Comparison of ENCODE assay signal across 26 mouse cellular contexts in genomic region chr17:44077843-44078160, GRCm38 (mm10). TPM values are rescaled to one million over a fixed set of nuclear protein-coding genes. Genes with fewer than 3 reads are reported as not detected.
DNase-seq lines count a peak whose midpoint lies in the region; ATAC-seq and TF ChIP-seq lines count a peak whose summit lies in the region.
"Had no signal": no experiment of that assay in that cellular context is flagged by ENCODE, and none has a peak within 500 bp of the region (broad histone marks: within the 10 kb centered on the region; RNA-seq: fewer than 3 reads in every experiment).

No protein-coding gene starts in this region.

- no peak for TF ChIP-seq CTCF in MEL (IDR thresholded peaks at IDR 0.05 in 2 of 3, conservative IDR thresholded peaks at IDR 0.05 in 1 of 3; ENCODE audit: control insufficient read depth in 1 of 3, insufficient read depth in 1 of 3, low read depth in 2 of 3, low read length in 3 of 3, poor library complexity in 1 of 3, severe bottlenecking in 1 of 3)
- no peak for TF ChIP-seq CTCF in intestine, postnatal 0 days (IDR thresholded peaks at IDR 0.05; ENCODE audit: low read depth)
- TF ChIP-seq CTCF in lung, postnatal 0 days (IDR thresholded peaks at IDR 0.05): no peak

- WGBS in intestine, embryonic 16.5 days: 71% methylated on average over 2 of the region's 2 CpGs
- WGBS in intestine, embryonic 15.5 days: 66% methylated on average over 2 of the region's 2 CpGs
- WGBS in intestine, postnatal 0 days: 53% methylated on average over 2 of the region's 2 CpGs
- 74% methylated on average over 2 of the region's 2 CpGs for WGBS in midbrain, embryonic 10.5 days
- WGBS in lung, postnatal 0 days: 57% methylated on average over 2 of the region's 2 CpGs

- peak; percentile 1 to 23; a peak in 2 of 4 replicates for TF ChIP-seq EP300 in MEL (IDR thresholded peaks at IDR 0.05; ENCODE audit: low read depth in 1 of 2, low read length in 2 of 2)
- TF ChIP-seq EP300 in lung, postnatal 0 days (IDR thresholded peaks at IDR 0.05): no peak

- peak; percentile 14 for DNase-seq in cerebellum, adult 9-11 months
- no peak for DNase-seq in cerebellum, postnatal 36 days
- DNase-seq in MEL (ENCODE audit: low read depth, low spot score): peak; percentile 53
- DNase-seq in midbrain, embryonic 10.5 days (ENCODE audit: low spot score): no peak
- DNase-seq in lung, postnatal 0 days (ENCODE audit: low spot score): no peak
- DNase-seq: adrenal gland, postnatal 14 days; B cell, adult 2 months; cerebellum, adult 2 months; cerebellum, postnatal 25 days; embryo, embryonic 11 days; gastrocnemius, postnatal 10 days; gastrocnemius, postnatal 36 days; heart, adult 2 months; kidney, adult 11 months had no signal

- H3K27me3 ChIP-seq in intestine, embryonic 16.5 days (replicated peaks; ENCODE audit: control insufficient read depth, insufficient read depth, low read length): no peaks in the 10 kb centered on the region
- no peaks in the 10 kb centered on the region for H3K27me3 ChIP-seq in intestine, embryonic 15.5 days (replicated peaks)
- H3K27me3 ChIP-seq in MEL (ENCODE audit: control insufficient read depth in 1 of 2, insufficient read depth in 2 of 2, low read length in 2 of 2): no peaks in the 10 kb centered on the region
- no peaks in the 10 kb centered on the region for H3K27me3 ChIP-seq in intestine, postnatal 0 days (replicated peaks; ENCODE audit: control insufficient read depth, insufficient read depth, low read length)
- 0 out of 2 replicates have a peak, but pooled peaks cover 12% of the 10 kb centered on the region for H3K27me3 ChIP-seq in midbrain, embryonic 10.5 days (ENCODE audit: low read depth, poor library complexity, severe bottlenecking)
- H3K27me3 ChIP-seq in lung, postnatal 0 days (replicated peaks; ENCODE audit: insufficient read depth, low read length): no peaks in the 10 kb centered on the region
- H3K27me3 ChIP-seq: embryonic facial prominence, embryonic 13.5 days; heart, embryonic 13.5 days; hindbrain, embryonic 12.5 days; hindbrain, embryonic 15.5 days had no signal

- no peak overlapping the region for H3K4me2 ChIP-seq in intestine, embryonic 16.5 days (ENCODE audit: low read depth, low read length)
- H3K4me2 ChIP-seq in intestine, embryonic 15.5 days (replicated peaks): no peak overlapping the region
- 0 out of 2 replicates have a peak overlapping the region, but pooled peaks have one; percentile 30 for H3K4me2 ChIP-seq in intestine, postnatal 0 days (replicated peaks; ENCODE audit: low read depth)
- H3K4me2 ChIP-seq in lung, postnatal 0 days (replicated peaks; ENCODE audit: low read depth, low read length): no peak overlapping the region

- peak overlapping the region; percentile 34; the same call in 1 of the 2 replicates for H3K27ac ChIP-seq in intestine, embryonic 16.5 days (ENCODE audit: low read length)
- no peak overlapping the region for H3K27ac ChIP-seq in intestine, embryonic 15.5 days
- peak overlapping the region; percentile 47 for H3K27ac ChIP-seq in MEL (ENCODE audit: control insufficient read depth, low read depth, low read length)
- H3K27ac ChIP-seq in intestine, postnatal 0 days (ENCODE audit: low read depth, low read length): 0 out of 2 replicates have a peak overlapping the region, but pooled peaks have one; percentile 21
- H3K27ac ChIP-seq in midbrain, embryonic 10.5 days (replicated peaks): no peak overlapping the region
- H3K27ac ChIP-seq in lung, postnatal 0 days (ENCODE audit: low read length): no peak overlapping the region
- H3K27ac ChIP-seq: embryonic facial prominence, embryonic 10.5 days; embryonic facial prominence, embryonic 13.5 days; forebrain, embryonic 10.5 days; heart, adult 2 months; heart, embryonic 10.5 days; heart, embryonic 13.5 days; hindbrain, embryonic 12.5 days had no signal

- TF ChIP-seq POLR2A in MEL (IDR thresholded peaks at IDR 0.05; ENCODE audit: control insufficient read depth in 1 of 2, insufficient read depth in 1 of 2, low read depth in 1 of 2, low read length in 2 of 2, poor library complexity in 1 of 2): no peak

- H3K4me1 ChIP-seq in intestine, embryonic 16.5 days (ENCODE audit: control insufficient read depth, insufficient read depth, low read length): peaks cover 10% of the 10 kb centered on the region; the same call in 1 of the 2 replicates
- 0 out of 2 replicates have a peak, but pooled peaks cover 2% of the 10 kb centered on the region for H3K4me1 ChIP-seq in intestine, embryonic 15.5 days (replicated peaks)
- peaks cover 13 to 20% of the 10 kb centered on the region in 2 experiments for H3K4me1 ChIP-seq in MEL (ENCODE audit: control insufficient read depth in 1 of 2, insufficient read depth in 2 of 2, low read length in 2 of 2)
- 0 out of 2 replicates have a peak, but pooled peaks cover 8% of the 10 kb centered on the region for H3K4me1 ChIP-seq in intestine, postnatal 0 days (replicated peaks; ENCODE audit: control insufficient read depth, insufficient read depth, low read length)
- H3K4me1 ChIP-seq in midbrain, embryonic 10.5 days: peaks cover 15% of the 10 kb centered on the region
- no peaks in the 10 kb centered on the region for H3K4me1 ChIP-seq in lung, postnatal 0 days (ENCODE audit: insufficient read depth, low read depth, low read length)
- H3K4me1 ChIP-seq: heart, embryonic 10.5 days had no signal

- H3K9ac ChIP-seq in intestine, embryonic 16.5 days (ENCODE audit: low read depth, low read length): no peak overlapping the region
- H3K9ac ChIP-seq in intestine, embryonic 15.5 days: no peak overlapping the region
- H3K9ac ChIP-seq in MEL (ENCODE audit: control insufficient read depth, low read depth, low read length, poor library complexity, severe bottlenecking): peak overlapping the region; percentile 6; the same call in 1 of the 2 replicates
- H3K9ac ChIP-seq in intestine, postnatal 0 days (ENCODE audit: low read depth, low read length): no peak overlapping the region
- no peak overlapping the region for H3K9ac ChIP-seq in lung, postnatal 0 days (replicated peaks; ENCODE audit: low read depth)

- ATAC-seq in intestine, embryonic 16.5 days: no peak
- ATAC-seq in intestine, embryonic 15.5 days: no peak
- ATAC-seq in intestine, postnatal 0 days: no peak
- no peak for ATAC-seq in lung, postnatal 0 days

- no peaks in the 10 kb centered on the region for H3K36me3 ChIP-seq in intestine, embryonic 16.5 days (ENCODE audit: control insufficient read depth, insufficient read depth, low read length)
- no peaks in the 10 kb centered on the region for H3K36me3 ChIP-seq in intestine, embryonic 15.5 days
- peaks cover 0 to 9% of the 10 kb centered on the region in 2 experiments; a peak in 3 of 4 replicates for H3K36me3 ChIP-seq in MEL (ENCODE audit: control insufficient read depth in 1 of 2, insufficient read depth in 2 of 2, low read length in 2 of 2)
- H3K36me3 ChIP-seq in intestine, postnatal 0 days (ENCODE audit: control insufficient read depth, insufficient read depth): peaks cover 8% of the 10 kb centered on the region; the same call in 1 of the 2 replicates
- H3K36me3 ChIP-seq in midbrain, embryonic 10.5 days: no peaks in the 10 kb centered on the region; the same call in 1 of the 2 replicates
- no peaks in the 10 kb centered on the region for H3K36me3 ChIP-seq in lung, postnatal 0 days (ENCODE audit: insufficient read depth, low read length)
- H3K36me3 ChIP-seq: embryonic facial prominence, embryonic 10.5 days; G1E; heart, embryonic 10.5 days had no signal

- no peak overlapping the region for H3K4me3 ChIP-seq in intestine, embryonic 16.5 days (ENCODE audit: low read length)
- H3K4me3 ChIP-seq in intestine, embryonic 15.5 days (replicated peaks): no peak overlapping the region
- peak overlapping the region in 1 of 2 experiments; percentile 100; a peak in 2 of 4 replicates for H3K4me3 ChIP-seq in MEL (ENCODE audit: control insufficient read depth in 1 of 2, insufficient read depth in 1 of 2, low read depth in 2 of 2, low read length in 2 of 2)
- no peak overlapping the region for H3K4me3 ChIP-seq in intestine, postnatal 0 days (ENCODE audit: low read depth, low read length)
- H3K4me3 ChIP-seq in midbrain, embryonic 10.5 days: no peak overlapping the region
- no peak overlapping the region for H3K4me3 ChIP-seq in lung, postnatal 0 days (ENCODE audit: low read depth, low read length)

- no peaks in the 10 kb centered on the region for H3K9me3 ChIP-seq in intestine, embryonic 16.5 days (ENCODE audit: control insufficient read depth, low read length)
- no peaks in the 10 kb centered on the region for H3K9me3 ChIP-seq in intestine, embryonic 15.5 days
- H3K9me3 ChIP-seq in MEL (replicated peaks; ENCODE audit: insufficient read depth, low read length): no peaks in the 10 kb centered on the region
- H3K9me3 ChIP-seq in intestine, postnatal 0 days (ENCODE audit: control insufficient read depth): no peaks in the 10 kb centered on the region
- no peaks in the 10 kb centered on the region for H3K9me3 ChIP-seq in midbrain, embryonic 10.5 days (replicated peaks)
- H3K9me3 ChIP-seq in lung, postnatal 0 days (ENCODE audit: low read length): no peaks in the 10 kb centered on the region
- H3K9me3 ChIP-seq: embryonic facial prominence, embryonic 10.5 days; embryonic facial prominence, embryonic 13.5 days; forebrain, embryonic 10.5 days; heart, embryonic 10.5 days; heart, embryonic 13.5 days; hindbrain, embryonic 15.5 days had no signal

- H3K79me2 ChIP-seq in MEL (ENCODE audit: control insufficient read depth, insufficient read depth, low read length, poor library complexity): 0 out of 2 replicates have a peak, but pooled peaks cover 2% of the 10 kb centered on the region

- no peak for TF ChIP-seq RAD21 in MEL (IDR thresholded peaks at IDR 0.05; ENCODE audit: low read depth, low read length)

RNA-seq across cellular contexts. Expression of gene Enpp5, which starts 0.8 kb away (rescaled TPM):
- 52.4 and 60.0 TPM in 2 replicates for polyA plus RNA-seq in intestine, embryonic 16.5 days (2015; fragmentation: Nextera tagmentation; extraction: Ambion mirVana)
- polyA plus RNA-seq in intestine, embryonic 15.5 days (2015; fragmentation: Nextera tagmentation; extraction: Ambion mirVana): 31.0 and 37.6 TPM in 2 replicates
- total RNA-seq in MEL (2012; rRNA removed): 5.2 TPM in 2 replicates
- 1 to 10 TPM in 1 of 2 experiments, not detected in 1; 7.0 TPM for polyA plus RNA-seq in MEL (2012; ENCODE audit: insufficient read depth in 1 of 2, insufficient read length in 2 of 2, low read depth in 1 of 2, low replicate concordance in 2 of 2, missing spikeins in 1 of 2)
- 33.8 and 43.1 TPM in 2 replicates for polyA plus RNA-seq in intestine, postnatal 0 days (2015; fragmentation: Nextera tagmentation; extraction: Ambion mirVana)
- polyA plus RNA-seq in midbrain, embryonic 10.5 days (2016; fragmentation: Nextera tagmentation; extraction: Ambion mirVana): 7.0 and 13.0 TPM in 2 replicates
- 15.3 and 19.4 TPM in 2 replicates for polyA plus RNA-seq in lung, postnatal 0 days (2015; fragmentation: Nextera tagmentation; extraction: Ambion mirVana)
- total RNA-seq: CH12.LX had no signal
- polyA plus RNA-seq: G1E had no signal

RNA-seq across cellular contexts. Expression of gene Enpp4, which starts 27.8 kb away (rescaled TPM):
- 4.4 and 4.9 TPM in 2 replicates for polyA plus RNA-seq in intestine, embryonic 16.5 days (2015; fragmentation: Nextera tagmentation; extraction: Ambion mirVana)
- polyA plus RNA-seq in intestine, embryonic 15.5 days (2015; fragmentation: Nextera tagmentation; extraction: Ambion mirVana): 5.4 and 5.6 TPM in 2 replicates
- 13.9 and 15.3 TPM in 2 replicates for total RNA-seq in MEL (2012; rRNA removed)
- polyA plus RNA-seq in MEL (2012; ENCODE audit: insufficient read depth in 1 of 2, insufficient read length in 2 of 2, low read depth in 1 of 2, low replicate concordance in 2 of 2, missing spikeins in 1 of 2): 10 to 100 TPM in 1 of 2 experiments, not detected in 1; 21.7 TPM
- 3.1 and 3.6 TPM in 2 replicates for polyA plus RNA-seq in intestine, postnatal 0 days (2015; fragmentation: Nextera tagmentation; extraction: Ambion mirVana)
- polyA plus RNA-seq in midbrain, embryonic 10.5 days (2016; fragmentation: Nextera tagmentation; extraction: Ambion mirVana): 2.4 and 3.5 TPM in 2 replicates
- polyA plus RNA-seq in lung, postnatal 0 days (2015; fragmentation: Nextera tagmentation; extraction: Ambion mirVana): 8.4 and 9.2 TPM in 2 replicates
- polyA plus RNA-seq: G1E had no signal

Comparison
In these comparisons a context has a peak if more than half of its experiments do, and no peak if none do; other contexts are left out.
1. DNase-seq: peak in cerebellum, adult 9-11 months (single experiment) and MEL (single experiment); none in cerebellum, postnatal 36 days (0 of 2), midbrain, embryonic 10.5 days (single experiment) and lung, postnatal 0 days (single experiment).
2. H3K27ac ChIP-seq: peak in intestine, embryonic 16.5 days (single experiment), MEL (single experiment) and intestine, postnatal 0 days (single experiment); none in intestine, embryonic 15.5 days (single experiment), midbrain, embryonic 10.5 days (single experiment) and lung, postnatal 0 days (single experiment).